Mouse (Mus musculus): ENCODE results near the gene Bysl.

DNA sequence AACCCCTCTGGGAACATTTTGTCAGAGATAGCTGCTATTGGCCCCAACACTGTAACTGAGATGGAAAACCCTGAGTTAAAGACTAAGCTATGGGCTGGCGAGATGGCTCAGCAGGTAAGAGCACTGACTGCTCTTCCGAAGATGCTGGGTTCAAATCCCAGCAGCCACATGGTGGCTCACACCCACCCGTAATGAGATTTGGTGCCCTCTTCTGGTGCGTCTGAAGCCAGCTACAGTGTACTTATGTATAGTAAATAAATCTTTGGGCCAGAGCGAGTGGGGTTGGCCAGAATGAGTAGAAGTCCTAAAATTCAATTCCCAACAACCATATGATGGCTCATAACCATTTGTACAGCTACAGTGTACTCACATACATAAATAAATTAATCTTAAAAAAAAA lies 5.1 kb downstream of the Bysl start:
- TF ChIP-seq CTCF (IDR thresholded peaks at IDR 0.05; ENCODE audit: low read depth, low read length) (peak; percentile 29), POLR2A (IDR thresholded peaks at IDR 0.05; ENCODE audit: extremely low read depth, insufficient read depth, low read length) (no peak)

Data from liver, adult 2 months (tissue).